Mouse (Mus musculus) adrenal gland, adult 8-10 months (tissue): Measurements from ENCODE around the gene Luzp1. TPM values are rescaled to one million over a fixed set of nuclear protein-coding genes. Genes with fewer than 3 reads are reported as not detected.

Experiments used
- DNase-seq: peaks from one replicate; pipeline ENCODE4 v3.0.0; 2022
- total RNA-seq, 4 experiments: library from RNA; stranded (reverse); gene quantifications; 2 replicates each; pipeline ENCODE4 v1.2.4; 2022

Gene Luzp1
- total RNA-seq, 4 experiments from 2014 or later: 26.4 to 46.4 (median 40.1) TPM

- peak; percentile 14 for DNase-seq
These were observed 6.8 kb upstream of the Luzp1 start for GRCm38 (mm10) chr4:136462839-136463178.

DNA sequence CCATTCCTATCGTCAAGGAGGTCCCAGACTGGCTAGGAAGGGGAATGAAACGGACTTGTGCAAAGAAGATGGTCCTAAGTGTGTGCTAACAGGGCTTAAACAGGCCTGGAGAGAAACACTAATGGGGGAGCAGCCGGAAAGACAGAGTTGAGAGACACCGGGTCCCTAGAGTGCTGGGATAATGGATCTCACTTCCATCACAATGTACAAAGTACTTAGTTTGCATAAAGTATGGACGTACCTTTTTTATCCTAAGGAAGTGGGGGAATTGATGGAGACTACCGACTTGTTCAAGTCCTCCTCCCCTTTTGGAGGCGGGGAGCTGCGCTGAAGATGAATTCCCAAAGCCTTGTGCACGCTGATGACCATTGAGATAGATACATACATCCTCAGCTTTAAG is 6.1 kb upstream of the Luzp1 start:
- DNase-seq: no peak

DNA sequence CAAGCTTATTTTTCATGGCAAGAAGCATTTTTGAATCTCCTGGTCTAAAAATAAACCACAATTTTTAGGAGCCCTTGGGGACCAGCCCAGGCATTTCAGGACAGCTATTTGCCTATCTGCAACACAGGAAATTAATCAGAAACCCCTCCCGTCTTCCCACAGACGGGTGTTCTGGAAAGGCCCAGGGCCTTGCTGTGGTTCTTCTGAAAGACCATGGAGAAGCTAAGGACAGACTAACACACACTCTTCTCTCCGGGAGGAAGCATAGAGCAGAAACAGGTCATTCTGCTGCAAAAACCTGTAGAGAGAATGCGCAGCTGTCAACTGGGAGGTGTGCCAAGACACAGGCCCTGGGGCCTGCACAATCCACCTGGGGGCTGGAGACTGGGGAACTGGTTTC is 3.3 kb upstream of the Luzp1 start:
- DNase-seq: no peak

- DNase-seq: peak; percentile 24
These were observed 821 bp upstream of the Luzp1 start for GRCm38 (mm10) chr4:136468553-136469327.

DNA sequence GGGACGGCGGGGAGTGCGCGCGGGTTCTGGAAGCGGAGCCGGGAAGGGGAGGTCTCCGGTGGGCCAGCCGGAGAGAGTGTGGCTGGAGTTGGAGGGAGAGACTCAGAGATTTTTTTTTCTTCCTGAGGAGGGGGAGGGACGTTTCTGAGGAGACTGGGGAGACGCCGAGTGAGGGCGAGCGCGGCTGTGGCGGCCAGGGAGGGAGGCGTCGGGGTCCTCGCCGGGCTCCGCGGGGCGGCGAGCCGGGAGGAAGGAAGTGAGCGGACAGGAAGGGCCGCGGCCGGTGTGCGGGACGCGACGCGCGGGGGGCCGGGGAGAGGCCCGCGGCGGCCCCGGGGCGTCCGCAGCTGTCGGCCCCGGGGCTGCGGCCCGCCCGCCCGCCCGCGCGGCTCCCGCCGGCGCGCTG is 383 bp downstream of the Luzp1 start:
- DNase-seq: no peak

GRCm38 (mm10) chr4:136470347-136471071 is 948 bp downstream of the Luzp1 start:
- DNase-seq: peak; percentile 18

DNA sequence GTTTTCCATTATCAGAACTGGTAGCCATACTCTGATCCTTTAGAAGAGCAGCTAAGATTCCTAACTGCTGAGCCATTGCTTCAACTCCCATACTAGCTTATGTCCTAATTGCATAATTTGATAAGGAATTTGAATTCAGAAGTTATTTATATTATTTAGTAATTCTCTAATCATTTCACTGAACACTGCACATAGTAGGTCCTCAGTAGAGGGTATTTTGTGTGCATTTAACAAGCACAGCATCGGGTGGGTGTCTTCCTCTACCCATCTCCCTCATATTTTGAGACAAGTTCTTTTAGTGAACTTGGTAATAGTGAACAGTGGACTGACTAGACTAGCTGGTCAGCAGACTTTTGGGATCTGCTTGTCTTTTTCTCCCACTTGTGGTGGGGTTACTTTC is 7.1 kb downstream of the Luzp1 start:
- no peak for DNase-seq

DNA sequence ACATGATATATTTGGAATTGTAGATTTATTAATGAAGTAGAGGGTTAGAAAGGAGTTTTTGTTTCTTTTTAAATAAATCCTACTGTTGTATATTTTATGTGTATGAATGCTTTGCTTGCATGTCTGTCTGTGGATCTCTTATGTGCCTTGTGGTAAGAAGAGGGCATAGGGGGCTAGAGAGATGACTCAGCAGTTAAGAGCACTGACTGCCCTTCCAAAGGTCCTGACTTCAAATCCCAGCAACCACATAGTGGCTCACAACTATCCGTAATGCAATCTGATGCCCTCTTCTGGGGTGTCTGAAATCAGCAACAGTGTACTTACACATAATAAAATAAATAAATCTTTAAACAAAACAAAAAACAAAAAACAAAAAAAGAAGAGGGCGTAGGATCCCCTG is 17.0 kb downstream of the Luzp1 start:
- no peak for DNase-seq

DNA sequence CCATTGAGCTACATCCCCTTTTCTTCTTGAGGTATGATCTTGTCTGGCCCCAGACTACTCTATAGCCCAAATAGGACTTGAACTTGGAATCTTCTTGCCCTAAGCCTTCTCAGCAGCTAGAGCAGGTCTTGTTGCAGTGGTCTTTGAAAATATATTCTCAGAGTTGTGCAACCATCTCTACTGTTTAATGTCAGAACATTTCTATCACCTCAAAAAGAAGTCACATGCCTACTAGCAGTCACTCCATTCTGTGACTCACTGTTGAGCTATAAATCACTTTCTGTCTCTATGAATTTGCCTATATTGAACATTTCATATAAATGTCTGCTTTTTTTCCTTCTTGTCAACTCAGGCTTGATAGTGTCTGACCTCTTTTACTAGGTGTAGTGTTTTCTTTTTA is 26.4 kb downstream of the Luzp1 start:
- DNase-seq: no peak

DNA sequence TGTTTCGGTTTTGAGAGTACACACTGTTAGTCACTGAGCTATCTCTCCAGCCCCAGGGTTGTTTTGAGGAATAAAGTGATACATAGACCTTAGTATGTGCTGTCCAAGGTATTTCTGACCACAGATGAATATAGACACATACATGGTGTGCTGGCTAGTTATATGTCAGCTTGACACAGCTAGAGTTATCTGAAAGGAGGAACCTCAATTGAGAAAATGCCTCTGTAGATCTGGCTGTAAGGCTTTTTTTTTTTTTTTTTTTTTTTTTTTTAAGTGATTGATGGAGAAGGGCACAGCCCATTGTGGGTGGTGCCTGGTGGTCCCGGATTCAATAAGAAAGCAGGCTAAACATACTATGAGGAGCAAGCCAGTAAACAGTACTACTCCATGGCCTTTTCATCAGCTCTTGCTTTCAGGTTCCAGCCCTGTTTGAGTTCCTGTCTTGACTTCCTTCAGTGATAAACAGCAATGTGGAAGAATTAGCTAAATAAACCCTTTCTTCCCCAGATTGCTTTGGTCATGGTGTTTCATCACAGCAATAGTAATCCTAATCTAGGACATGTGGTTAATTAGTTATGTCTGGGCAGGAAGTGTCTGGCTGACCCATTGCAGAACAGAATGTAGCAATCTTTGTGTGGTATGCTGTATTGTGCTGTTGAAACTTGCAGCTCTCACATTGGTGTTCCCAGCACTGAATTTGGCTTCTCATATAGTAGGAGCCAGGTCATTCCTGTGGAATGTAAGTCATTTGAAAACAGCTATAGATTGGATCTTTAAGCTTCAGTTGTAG is 36.1 kb downstream of the Luzp1 start:
- no peak for DNase-seq

GRCm38 (mm10) chr4:136509857-136510256 is 40.3 kb downstream of the Luzp1 start:
- DNase-seq: no peak

- no peak for DNase-seq
These were observed 42.1 kb downstream of the Luzp1 start for GRCm38 (mm10) chr4:136511708-136512107.

- DNase-seq: no peak
These were observed 43.3 kb downstream of the Luzp1 start for GRCm38 (mm10) chr4:136512905-136513304.

DNA sequence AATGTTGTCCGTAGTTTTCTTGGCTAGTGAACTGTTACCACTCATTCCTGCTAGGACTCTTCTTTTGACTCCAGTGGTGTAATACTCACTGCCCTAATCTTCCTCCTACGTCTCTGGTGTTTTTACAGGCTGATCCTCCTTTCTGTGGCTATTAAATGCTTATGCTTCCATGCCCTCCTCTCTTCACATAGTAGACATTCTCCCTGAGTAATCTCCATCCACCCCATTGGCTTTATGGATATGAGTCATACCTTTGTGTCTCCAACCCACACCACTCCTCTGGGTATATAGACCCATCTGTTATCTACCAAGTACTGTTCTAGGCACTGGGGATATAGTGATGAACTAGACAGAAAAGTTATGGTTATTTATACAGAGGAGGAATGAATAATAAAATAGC is 48.6 kb downstream of the Luzp1 start:
- DNase-seq: no peak

DNA sequence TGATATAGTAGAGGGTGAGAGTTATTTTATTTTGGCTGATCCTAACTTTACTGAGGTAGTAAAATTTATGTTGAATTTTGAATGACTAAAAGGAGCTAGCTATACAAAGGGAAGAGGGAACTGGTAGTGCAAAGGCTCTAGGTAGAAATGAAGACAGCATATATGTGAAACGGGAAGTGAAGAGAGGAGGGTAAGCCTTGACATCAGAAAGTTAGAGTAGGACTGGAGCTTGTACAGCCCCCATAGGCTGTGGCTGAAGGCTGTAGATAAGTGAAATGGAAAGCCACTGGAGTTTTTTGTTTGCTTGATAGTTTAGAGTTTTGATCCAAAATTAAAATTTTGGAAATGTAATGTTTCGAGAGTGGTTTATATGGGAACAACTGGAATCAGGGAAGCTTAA is 49.0 kb downstream of the Luzp1 start:
- DNase-seq: no peak

- no peak for DNase-seq
These were observed 50.3 kb downstream of the Luzp1 start for GRCm38 (mm10) chr4:136519866-136520265.

DNA sequence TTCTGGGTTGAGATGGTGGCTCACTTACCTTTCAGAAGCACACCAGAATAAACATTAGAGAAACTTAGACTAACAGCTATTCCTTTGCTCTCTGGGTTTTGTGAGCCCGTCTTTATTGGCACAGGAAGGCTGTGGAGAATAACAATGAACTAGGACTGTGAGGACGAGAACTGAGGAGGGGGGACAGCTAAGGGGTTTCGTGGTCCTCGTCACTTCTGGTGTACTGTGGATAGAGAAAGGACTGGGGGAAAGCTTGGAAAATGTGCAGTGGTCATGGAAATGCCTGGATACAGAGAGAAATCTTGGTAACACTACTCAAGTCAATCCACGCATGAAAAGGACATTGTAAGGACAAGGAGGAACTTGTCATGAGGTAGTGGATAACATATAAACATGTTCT is 52.3 kb downstream of the Luzp1 start:
- DNase-seq: no peak

DNA sequence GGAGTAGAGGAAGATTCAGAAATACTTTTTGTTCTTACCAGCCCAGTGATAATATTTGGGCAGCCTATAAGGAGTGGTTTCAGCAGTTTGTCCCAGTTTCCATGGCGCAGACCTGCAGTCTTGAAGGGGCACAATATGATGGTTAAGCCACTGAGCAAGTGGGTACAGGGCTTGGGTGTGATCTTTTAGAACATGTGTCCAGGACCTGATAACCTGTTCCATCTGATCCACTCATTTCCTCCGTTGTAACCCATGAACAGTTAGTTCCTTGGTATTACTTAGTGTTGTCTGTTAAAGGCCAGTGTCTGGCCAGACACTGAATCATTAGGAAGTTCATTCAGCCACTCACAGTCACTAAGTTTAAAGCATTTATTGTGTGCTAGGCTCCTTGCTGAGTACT is 54.7 kb downstream of the Luzp1 start:
- DNase-seq: no peak

GRCm38 (mm10) chr4:136526412-136526811 is 56.9 kb downstream of the Luzp1 start:
- no peak for DNase-seq

- no peak for DNase-seq
These were observed 75.6 kb downstream of the Luzp1 start for GRCm38 (mm10) chr4:136545151-136545550.

- no peak for DNase-seq
These were observed 76.9 kb downstream of the Luzp1 start for GRCm38 (mm10) chr4:136546279-136547045.

GRCm38 (mm10) chr4:136547721-136548120 is 78.2 kb downstream of the Luzp1 start:
- no peak for DNase-seq

DNA sequence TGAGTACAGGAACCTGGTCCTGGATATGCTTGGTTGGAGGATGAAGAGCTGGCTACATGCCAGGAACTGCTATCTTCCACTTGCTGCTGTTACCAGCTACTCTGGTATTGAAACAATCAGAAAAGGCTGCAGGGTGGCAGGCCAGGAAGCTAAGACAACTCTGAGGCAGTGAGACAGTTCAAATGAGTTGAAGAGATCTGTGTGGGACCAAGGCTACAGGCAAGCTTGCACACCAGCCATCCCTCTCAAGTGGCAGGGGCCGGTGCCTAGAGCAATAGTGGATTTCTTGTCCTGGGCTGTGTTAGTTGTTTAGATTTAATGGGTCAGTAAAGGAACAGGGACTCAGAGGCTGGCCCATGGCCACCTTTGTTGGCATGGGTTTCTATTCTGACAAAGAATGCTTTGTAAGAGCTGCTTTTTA is 78.8 kb downstream of the Luzp1 start:
- DNase-seq: no peak
